Mouse (Mus musculus) cerebellum, postnatal 25 days (tissue): ENCODE measurements at regions not wholly inside any gene's neighbourhood (a gene's known extent, or its start where the extent isn't known, plus 50 kb on each side); places are given as distances from the start of the nearest gene placed in this dataset.

Source experiments
- DNase-seq, 2 experiments: peaks; one replicate each; pipeline ENCODE4 v3.0.0; 2021; ENCODE audit warnings: mixed read lengths in 2 of 2

DNA sequence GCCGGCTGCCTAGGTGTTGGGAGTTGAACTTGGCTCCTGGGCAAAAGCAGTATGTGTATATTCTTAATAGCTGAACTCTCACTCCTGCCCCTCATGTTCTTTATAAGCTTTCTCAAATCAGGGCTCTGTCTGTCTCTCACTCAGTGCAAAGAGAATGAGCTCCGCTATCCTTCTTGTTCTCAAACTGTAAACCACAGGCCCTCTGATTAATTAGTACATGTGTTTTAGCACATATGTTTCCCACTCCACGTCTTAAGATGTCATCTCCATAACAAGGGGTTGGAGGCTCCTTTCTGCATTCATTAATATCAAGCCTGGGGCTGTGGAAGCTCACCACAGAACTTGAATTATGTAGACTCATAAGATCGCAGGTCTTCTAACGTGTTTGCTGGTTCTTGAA lies 104.7 kb downstream of the Nsun3 start:
- no peak for DNase-seq

DNA sequence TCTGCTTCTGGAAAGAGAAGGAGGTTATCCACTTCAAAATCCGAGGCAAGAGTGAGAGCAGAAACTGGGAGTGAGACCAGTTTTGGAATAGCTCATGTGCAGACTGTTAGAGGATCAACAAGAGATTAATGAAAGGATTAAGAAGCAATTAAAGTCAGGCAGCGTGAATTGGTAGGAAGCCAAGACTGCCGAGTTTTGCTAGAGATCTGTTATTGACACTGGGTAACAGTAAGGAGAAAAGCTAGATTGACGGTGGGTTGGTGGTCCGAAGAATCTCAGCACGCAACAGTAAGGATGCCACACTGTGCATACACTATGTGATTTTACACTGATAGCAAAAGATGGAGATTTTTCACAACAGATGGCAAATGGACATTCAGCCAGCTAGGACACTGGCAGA lies 109.8 kb downstream of the Nsun3 start:
- no peak for DNase-seq

- DNase-seq = no peak
These were observed 129.2 kb downstream of the Nsun3 start for GRCm38 (mm10) chr16:62657383-62657782.

DNA sequence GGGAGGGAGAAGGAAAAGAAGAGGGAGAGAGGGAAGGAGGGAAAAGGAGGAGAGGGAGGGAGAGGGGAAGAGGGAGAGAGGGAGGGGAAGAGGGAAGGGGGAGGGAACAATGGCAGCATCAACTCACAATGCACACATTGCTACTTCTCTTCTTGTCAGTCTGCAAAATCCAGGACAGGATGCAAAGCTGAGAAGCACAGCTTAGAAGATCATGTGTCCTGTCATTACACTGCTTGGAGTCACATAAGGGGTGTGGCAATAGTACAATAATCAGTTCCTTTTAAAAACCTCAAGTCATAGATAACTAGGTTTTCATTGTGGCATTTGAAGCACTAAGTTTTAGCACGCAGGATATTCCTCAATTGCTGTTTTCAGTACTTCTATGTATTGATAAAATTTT lies 132.2 kb downstream of the Nsun3 start:
- no peak for DNase-seq

DNA sequence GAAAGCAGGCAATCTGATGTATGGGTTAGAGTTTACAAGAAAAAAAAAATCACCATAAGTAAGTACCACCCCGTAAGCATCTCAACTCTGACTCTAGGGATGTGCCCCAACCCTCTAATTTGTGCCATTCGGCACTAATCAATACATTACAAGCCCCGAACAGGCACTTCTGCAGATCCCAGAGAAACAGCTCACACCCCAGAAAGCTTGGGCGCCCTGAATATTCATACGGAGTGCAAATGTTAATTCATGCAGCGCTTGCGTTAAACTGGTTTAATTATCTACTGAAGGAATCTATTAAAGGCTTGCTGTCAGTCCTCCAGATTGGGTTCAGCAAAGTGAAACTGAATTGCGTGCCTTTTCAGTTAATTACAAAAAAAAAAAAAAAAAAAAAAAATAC lies 132.8 kb downstream of the Nsun3 start:
- DNase-seq = no peak

GRCm38 (mm10) chr16:62652769-62653465 lies 133.7 kb downstream of the Nsun3 start:
- no peak for DNase-seq

DNA sequence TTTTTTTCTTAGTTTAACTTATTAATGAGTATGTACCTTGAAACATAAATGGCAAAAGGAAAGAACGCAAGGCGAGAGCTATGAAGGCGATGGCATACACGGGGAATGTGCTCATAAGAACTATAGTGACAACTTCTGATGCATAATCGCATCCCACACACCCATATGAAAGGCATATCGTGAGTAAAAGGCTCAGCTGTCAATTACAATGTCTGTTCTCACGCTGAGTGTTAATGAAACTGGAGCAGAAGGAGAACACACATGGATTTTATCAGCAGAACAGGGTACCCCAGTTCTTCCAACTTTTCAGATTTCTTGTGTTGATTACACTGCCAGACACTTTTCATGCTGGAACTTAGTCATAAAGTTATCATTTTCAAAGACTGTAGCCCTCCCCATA lies 135.8 kb downstream of the Nsun3 start:
- DNase-seq = no peak

GRCm38 (mm10) chr16:62648326-62648725 lies 138.3 kb downstream of the Nsun3 start:
- no peak for DNase-seq

DNA sequence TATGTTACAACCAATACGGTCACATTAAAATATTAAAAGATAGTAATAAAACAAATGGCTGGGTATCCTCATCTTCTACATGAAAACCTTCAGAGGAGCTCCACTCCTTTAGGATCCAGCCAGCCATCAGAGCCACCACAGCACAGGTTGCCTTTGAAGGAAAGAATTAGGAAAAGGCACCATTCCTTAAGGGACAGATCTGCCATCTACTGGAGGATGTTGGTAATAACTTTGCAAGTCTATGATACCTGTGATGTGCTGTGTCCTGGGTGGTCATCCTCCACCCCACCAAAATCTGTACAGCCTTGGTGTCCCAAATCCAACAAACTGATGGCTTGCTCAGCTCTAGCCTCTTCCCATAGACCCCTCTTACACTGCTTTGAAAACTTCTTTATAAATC lies 140.5 kb downstream of the Nsun3 start:
- DNase-seq = no peak

GRCm38 (mm10) chr16:62642859-62643403 lies 143.7 kb downstream of the Nsun3 start:
- DNase-seq = no peak

- DNase-seq = no peak
These were observed 162.7 kb downstream of the Nsun3 start for GRCm38 (mm10) chr16:62623938-62624337.

DNA sequence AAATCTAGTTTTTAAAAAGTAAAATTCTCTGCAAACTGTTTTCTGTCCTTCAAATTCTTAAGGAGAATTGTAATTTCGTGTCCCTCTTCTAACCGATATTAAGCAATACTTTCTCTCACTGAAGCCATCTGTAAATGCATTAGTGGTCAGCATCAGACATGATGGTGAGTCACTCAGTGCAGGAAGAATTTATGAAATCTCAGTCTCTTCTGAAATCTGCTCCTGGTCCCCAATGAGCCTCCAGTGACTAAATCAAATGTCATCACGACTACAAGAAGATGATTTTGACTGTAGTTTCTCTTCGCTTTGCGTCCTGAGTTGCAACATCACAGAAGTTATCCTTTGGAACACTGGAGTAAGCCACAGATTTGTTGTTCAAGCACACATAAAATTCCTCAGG lies 175.7 kb downstream of the Nsun3 start:
- DNase-seq = no peak

DNA sequence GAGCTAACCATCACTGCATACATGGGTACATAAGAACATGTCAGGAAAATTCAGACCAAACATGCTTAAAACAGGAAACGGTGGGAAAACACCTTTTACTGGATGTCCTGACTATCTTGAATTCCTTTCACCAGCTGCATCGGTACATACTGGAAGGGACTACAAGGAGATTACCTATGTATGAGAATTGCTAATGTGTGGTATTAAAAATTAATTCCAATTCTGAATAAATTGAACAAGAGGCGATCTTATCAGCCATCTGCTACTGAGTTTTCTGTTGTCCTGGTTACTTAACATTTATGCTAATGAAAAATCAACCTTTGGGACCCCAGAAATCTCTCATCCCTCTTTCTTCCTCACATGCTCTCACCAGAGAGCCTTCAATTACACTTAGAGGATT lies 178.0 kb downstream of the Nsun3 start:
- no peak for DNase-seq

GRCm38 (mm10) chr16:62605920-62606319 lies 180.7 kb downstream of the Nsun3 start:
- no peak for DNase-seq

DNA sequence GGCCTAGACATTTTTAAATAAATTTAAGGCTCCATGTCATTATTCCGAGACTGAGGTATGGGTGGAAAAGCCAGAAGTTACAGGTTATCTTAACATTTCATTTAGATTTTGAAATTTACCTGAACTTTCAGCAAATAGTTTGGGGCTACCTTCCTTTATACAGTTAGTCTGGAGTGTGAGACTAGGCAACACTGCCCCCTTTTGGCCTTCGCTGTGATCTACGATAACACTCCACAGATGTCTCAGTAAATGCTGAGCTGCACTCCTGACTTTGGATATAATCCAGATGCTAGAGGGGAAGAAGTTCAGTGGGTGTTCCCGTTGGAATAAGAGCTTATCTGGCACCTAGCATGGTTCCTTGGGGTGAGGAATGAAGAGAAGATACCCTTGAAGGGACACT lies 224.6 kb downstream of the Nsun3 start:
- peak; percentile 9 to 52 for DNase-seq

DNA sequence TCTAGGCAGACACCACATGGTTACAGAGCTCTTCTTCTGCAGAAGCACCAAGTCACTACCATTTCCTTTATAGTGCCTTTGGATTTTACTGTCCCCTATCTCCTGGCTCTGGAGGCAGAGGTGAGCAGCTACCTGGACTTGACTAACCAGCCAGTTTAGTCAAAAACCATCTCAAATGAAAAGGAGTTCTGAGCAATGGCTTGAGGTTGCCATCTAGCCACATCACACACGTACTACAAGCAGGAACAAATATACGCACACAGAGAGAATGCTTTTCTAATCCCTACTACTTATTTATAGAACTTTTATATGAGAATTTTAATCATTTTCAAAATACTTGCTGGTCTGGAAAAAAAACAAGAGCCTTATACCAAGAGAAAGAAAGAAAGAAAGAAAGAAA lies 243.5 kb downstream of the Nsun3 start:
- no peak for DNase-seq

- DNase-seq = no peak
These were observed 248.7 kb downstream of the Nsun3 start for GRCm38 (mm10) chr16:62537730-62538479.

DNA sequence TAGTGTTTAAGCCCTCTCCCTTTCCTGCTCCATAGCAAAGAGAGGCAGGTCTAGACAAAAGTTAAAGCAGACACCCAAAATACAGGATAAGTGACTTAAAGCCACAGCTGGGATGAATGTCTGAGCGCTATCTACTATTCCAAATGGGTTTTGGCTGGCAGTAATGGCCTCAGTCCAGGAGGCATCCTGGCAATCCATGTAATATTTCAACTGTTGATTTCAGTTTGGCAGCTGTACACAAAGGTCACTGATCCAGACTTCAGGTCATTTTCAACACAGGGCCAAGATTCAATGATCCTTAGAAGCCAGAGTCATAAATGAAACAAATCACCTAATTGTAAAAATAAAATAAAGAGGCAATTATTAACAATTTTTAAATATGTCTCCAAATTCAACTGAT lies 277.3 kb downstream of the Nsun3 start:
- no peak for DNase-seq

DNA sequence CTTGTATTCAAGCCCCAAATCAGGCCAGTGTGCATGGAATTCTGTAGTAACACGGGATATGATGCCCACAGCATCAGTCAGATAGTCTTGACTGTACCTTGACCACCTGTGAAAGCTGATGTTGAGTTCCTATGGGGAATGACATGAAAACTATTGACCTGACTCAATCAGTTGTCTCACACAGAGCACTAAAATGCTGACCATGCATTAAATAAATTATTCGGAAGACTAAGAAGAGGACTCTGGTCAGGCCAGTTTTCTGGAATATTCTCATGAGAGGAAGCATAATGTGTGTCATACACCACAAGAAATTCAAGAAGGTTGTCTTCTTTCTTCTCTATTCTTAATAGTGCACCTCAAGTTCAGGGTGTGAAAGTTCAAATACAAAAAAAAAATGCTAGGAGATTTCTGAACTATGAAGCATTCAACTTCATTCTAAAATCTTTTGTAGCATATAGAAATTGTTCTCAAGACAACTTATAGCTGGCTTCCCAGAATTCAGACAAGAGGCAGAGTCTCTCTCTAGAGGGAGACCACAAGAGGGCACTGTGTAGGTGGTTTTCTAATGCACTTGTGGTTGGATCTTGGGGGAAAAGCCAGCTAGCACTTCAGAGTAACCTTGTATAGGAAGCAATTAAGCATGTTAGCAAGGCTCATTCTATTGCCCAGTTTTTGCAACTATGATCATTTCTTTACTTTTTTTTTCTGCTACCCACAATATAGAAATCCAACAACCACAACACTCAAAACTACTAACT lies 279.7 kb downstream of the Nsun3 start:
- DNase-seq = peak in 1 of 2 experiments; percentile 17

DNA sequence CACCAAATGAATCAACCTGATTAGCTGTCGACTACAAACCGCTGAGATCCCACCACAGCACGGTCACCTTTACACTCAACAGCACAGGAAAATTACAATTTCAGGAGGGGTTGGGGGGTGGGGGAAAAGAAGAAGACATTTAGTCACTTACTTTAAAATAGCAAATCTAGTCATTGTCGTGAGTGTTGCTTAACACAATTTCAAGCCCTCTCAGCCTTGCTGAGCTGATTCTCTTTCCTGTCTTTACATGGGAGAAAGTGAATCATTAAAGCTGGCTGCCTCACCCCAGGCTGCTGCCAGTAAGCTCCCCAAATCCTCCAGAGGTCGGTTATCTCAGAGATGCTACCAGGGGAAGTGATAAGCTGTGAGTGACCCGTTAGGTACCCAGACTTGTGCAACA lies 285.7 kb downstream of the Nsun3 start:
- no peak for DNase-seq

GRCm38 (mm10) chr16:62500334-62500733 lies 286.3 kb downstream of the Nsun3 start:
- no peak for DNase-seq

DNA sequence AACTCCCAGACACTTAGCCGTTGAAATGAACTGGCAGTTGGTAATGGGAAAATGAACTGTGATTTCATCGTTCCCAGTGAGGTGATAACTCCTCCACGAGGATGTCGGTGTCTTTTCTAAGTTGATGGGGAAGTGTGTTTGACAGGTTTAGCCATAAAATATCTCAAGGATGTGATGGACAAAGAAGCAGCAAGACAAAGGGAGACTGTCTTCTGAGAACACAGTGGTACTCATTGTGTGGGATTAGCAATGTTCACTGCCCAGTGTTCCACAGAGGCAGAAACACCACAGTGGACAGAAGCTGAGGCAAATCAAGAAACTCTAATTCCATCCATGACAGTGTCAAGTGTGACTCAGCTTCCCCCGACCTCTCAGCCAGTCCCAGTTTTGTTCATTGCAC lies 287.9 kb downstream of the Nsun3 start:
- DNase-seq = no peak

DNA sequence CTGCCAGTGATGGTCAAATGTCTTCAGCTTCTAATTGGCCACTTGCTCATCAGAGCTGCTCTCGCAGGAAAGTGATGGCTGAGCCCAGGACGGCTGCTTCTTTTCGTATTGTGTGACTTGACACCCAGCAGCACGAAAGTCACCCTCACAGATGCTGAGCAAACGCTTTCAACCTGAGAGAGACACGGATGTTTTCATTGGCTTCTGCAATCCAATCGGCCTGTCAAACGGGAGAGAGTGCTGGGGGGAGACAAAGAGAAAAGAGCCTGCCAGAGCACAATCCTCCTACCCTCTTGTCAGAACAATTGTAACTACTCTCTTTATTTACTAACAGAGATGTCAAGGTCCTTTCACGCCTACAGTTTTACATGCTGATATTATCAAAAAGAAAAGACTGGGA lies 289.9 kb downstream of the Nsun3 start:
- no peak for DNase-seq

DNA sequence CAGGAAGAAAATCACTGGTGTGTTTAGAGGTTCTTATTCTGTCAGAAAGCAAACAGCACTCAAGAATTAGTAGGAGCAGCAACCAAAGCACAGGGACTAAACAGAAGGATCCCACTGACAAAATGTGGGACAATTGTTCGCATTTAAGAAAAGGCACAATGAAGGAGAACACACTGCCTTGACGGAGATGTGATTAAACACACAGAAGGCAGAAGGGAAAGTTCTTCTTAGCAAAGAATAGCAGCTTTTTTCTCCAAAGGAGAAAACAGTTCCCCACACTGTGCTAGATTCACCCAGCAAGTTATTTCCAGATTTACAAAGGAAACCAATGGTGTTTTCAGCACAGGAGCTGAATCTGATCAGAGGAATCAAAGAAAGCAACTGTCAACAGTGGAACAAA lies 316.5 kb downstream of the Nsun3 start:
- DNase-seq = no peak
